Mouse (Mus musculus) mature B cell (primary cell): ENCODE measurements around the gene Dapk1.

Experiments used
- in situ Hi-C: fragments of 300-500 bp; cut with MboI; formaldehyde crosslinking; loops from 2 replicates; pipeline ENCODE4 v1.14.3; 2019

Gene Dapk1

DNA sequence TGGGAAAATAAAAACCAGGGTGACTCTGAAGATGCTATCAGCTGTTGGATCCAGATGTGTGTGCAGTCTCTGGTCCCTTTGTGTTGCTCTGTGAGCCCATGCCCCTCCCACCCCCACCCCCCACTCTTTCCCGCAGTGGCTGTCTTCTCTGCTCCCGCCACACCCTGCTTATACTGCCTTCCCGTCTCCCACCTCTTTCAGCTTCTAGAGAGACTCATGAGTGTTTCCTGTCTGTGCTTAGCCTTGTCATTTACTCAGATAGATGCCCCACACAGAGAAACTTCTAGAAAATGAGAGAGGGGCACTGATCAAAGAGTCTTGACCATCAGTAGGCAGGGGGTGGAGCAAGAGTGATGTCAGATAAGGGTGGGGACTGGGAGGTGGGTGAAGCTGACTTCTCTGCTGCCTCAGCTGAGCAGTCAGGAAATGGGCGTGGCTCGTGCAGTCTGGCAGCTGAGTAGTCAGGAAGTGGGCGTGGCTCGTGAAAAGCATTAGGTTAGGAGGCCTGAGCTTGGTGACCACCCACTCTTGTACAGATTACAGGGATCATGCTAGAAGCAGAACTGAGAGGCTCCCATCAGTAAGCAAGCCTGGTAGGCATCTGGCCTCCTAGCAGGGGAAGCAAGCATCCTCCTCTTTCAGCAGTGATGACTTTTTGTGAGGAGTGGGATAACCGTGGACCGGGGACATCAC, 136.0 kb downstream of the Dapk1 start:
- in situ Hi-C loops: loop anchor here (25.0 kb wide), 1 partner anchor 875 kb away; no protein-coding TSS in a partner anchor

DNA sequence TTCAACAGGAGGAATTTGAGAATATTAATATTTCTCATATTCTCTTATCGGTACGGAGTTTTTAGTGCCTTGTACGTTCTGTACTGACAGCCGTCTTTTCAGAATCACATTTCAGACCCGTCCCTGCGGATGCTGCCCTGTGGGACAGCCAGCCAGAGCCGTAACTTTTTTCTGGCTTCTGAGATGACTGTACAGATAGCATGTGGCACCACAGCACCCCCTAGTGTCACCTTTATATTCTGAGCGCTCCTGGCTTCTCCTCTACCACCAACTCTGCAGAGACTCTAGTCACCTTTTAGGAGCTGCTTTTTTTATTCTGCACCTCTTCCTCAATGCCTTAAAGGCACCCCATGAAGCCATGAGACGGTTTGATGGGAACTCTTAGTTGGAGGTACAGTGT, 136.7 kb downstream of the Dapk1 start:
- in situ Hi-C loops: loop anchor here (25.0 kb wide), 1 partner anchor 876 kb away; no protein-coding TSS in a partner anchor

GRCm38 (mm10) chr13:60740248-60740647, 138.5 kb downstream of the Dapk1 start:
- in situ Hi-C loops: loop anchor here (25.0 kb wide), 1 partner anchor 878 kb away; no protein-coding TSS in a partner anchor

DNA sequence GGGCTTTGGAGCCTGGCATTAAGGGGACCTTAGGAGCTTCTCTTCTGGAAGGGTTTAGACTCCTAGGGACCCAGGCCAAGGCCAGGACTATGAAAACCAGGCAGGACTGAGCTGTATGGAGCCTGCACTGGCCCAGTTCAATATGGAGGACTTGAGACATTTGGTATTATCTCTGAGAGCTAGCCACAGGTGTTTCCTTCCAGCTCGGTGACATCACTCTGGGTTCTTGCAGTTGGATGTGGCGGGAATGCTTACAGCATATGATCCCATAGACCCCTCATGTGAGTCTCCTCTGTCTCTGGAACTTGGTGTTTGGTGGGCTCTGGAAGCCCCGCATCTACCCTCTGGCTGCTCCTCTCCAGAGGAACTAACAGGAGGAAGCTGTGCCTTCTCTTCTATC, 140.9 kb downstream of the Dapk1 start:
- in situ Hi-C loops: loop anchor here (25.0 kb wide), 1 partner anchor 880 kb away; no protein-coding TSS in a partner anchor

GRCm38 (mm10) chr13:60743381-60744077, 141.8 kb downstream of the Dapk1 start:
- in situ Hi-C loops: loop anchor here (25.0 kb wide), 1 partner anchor 881 kb away; no protein-coding TSS in a partner anchor

GRCm38 (mm10) chr13:60744078-60744460, 142.3 kb downstream of the Dapk1 start:
- in situ Hi-C loops: loop anchor here (25.0 kb wide), 1 partner anchor 882 kb away; no protein-coding TSS in a partner anchor

DNA sequence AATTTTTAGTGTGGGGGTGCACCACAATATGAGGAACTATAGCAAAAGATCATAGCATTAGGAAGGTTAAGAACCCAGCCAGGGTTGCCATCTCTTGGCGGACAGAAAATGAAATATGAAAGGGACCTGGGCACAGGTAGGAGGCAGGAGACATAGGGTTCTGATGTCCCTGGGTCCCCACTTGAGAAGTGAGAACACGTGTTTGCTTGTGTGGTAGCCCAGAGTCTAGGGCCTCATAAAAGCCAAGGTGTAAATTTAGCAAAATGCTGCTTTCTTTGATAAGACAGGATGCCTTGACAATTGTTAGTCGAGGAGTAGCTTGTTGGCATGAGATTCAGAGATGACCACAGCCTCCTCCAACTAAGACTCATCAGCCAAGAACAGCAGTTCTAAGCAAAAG, 143.0 kb downstream of the Dapk1 start:
- in situ Hi-C loops: loop anchor here (25.0 kb wide), 1 partner anchor 882 kb away; no protein-coding TSS in a partner anchor

GRCm38 (mm10) chr13:60745358-60745757, 143.6 kb downstream of the Dapk1 start:
- in situ Hi-C loops: loop anchor here (25.0 kb wide), 1 partner anchor 883 kb away; no protein-coding TSS in a partner anchor

GRCm38 (mm10) chr13:60746271-60746670, 144.5 kb downstream of the Dapk1 start:
- in situ Hi-C loops: loop anchor here (25.0 kb wide), 1 partner anchor 884 kb away; no protein-coding TSS in a partner anchor

DNA sequence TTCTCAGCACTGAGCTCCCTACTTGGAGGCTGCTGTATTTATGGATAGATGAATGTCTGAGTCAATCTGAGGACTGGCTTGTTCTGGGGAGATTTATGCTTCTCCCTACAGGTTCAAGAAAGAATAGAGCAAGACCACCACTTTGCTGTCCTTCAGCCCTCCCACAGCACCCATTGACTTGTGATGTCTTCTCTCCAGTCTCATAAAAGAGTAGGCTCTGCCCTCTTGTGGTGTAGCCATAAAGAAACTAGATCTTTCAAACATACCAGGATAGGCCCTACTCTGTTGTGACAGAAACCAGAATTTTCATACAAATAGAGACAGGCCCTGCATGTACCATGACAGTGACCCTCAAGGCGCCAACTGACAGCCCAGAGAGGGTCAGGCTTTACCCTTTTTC, 145.5 kb downstream of the Dapk1 start:
- in situ Hi-C loops: loop anchor here (25.0 kb wide), 1 partner anchor 885 kb away; no protein-coding TSS in a partner anchor

DNA sequence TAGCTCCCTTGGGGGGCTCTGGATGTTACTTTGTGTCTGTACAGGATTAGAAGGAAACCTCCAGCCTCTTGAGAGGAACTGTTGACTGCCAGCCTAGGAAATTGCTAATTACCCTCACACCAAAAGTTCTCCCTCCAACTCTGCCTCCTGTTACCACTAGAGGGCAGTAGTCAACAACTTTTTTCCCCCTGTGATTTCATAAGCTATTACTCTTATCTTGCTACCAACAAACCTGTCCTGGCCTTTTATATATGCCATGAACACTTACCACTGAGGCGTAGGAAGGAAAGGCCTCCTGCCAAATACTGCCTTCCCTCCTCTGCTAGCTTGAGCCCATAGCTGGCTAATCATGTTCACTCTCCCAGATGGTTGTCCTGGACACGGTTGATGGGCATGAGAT, 146.8 kb downstream of the Dapk1 start:
- in situ Hi-C loops: loop anchor here (25.0 kb wide), 1 partner anchor 886 kb away; no protein-coding TSS in a partner anchor

DNA sequence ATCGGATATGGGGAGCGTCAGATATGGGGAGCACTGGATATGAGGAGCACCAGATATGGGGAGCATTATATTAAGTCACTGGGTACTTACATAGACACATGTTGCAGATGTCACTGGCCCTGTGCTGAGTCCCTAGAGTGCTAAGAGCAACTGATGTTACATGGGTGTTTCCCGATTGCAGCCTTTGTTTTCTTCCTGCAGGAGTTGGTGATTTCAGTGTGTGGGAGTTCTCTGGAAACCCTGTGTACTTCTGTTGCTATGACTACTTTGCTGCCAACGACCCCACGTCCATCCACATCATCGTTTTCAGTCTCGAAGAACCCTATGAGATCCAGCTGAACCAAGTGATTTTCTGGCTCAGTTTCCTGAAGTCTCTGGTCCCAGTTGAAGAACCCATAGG, 149.2 kb downstream of the Dapk1 start:
- in situ Hi-C loops: no loop called here

DNA sequence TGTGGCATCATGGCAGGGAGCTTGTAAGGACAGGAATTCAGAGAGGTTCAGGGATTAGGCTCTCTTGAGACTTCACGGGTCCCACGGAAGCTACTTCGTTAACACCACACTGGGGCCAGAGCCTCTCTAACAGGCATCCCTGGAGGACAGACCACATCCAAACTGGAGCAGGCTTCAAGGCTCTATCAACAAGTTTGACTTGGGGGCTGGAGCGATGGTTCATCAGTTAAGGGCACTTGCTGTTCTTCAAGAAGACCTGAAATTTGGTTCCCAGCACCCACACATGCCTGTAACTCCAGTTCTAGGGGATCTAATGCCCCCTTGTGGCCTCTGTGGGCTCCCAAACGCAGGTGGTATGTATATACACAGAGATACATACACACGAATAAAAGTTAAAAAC, 151.5 kb downstream of the Dapk1 start:
- in situ Hi-C loops: no loop called here

DNA sequence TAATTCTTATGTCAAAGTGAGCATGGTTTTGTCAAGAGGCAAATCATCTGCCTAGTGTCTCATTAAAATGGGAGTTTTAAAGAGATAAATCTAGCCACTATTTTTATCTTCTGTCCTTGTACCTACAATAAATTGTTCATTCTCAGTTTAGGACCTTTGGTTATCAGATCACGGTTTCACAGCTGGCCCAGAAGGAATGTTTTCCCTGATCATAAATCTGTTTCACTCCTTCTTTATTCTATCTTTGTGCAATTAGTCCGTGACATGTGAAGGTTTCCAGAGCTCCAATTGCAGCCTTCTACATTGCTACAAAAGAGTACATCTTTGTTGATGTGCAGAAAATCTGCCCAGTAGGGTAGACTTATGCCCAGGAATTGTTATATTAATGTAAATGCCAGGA, 153.5 kb downstream of the Dapk1 start:
- in situ Hi-C loops: no loop called here

DNA sequence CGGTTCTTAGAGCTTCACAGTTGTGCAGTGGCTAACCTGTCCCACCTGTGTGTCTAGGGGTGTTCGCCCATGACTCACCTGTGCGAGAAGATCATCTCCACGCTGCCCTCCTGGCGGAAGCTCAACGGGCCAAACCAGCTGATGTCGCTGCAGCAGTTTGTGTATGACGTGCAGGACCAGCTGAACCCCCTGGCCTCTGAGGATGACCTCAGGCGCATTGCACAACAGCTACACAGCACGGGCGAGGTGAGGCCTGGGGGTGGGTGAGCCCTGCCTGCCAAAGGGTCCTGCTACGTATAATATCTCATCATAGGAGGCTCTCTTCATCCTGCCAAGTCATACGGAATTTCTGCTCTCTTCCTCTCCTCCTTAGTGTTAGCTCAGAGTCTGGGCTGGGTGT, 155.5 kb downstream of the Dapk1 start:
- in situ Hi-C loops: no loop called here

DNA sequence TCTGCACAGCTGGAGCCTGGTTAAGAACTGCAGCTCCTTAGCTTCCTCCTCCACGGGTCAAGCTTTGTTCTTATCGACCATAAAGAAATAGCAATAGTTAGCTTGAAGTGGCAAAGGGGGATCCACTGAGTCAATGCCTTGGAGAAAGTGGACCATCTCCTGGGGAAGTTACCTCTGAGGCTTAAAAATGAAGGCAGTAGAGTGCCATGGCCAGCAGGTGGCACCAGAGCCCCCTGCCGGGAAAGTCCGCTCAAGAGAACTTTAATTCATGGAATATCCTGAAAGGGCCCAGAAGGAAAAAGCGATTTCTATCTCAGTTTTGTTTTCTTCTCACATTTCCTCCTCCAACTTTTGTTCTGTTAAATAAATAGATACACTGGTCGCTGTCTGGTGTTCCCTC, 157.4 kb downstream of the Dapk1 start:
- in situ Hi-C loops: no loop called here

DNA sequence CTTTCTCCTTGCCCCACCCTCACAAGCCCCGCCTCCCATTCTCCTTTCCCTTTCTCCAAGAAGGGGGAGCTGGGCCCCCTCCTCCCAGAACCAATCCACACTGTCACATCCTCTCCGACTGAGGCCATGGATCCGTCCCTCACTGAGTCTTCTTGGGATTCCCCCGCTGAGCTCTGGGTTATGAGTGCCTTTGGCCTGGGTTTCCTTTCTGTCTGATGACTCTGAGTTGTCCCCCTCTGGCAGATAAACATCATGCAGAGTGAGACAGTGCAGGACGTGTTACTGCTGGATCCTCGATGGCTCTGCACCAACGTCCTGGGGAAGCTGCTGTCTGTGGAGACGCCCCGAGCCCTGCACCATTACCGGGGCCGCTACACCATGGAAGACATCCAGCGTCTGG, 158.6 kb downstream of the Dapk1 start:
- in situ Hi-C loops: no loop called here

DNA sequence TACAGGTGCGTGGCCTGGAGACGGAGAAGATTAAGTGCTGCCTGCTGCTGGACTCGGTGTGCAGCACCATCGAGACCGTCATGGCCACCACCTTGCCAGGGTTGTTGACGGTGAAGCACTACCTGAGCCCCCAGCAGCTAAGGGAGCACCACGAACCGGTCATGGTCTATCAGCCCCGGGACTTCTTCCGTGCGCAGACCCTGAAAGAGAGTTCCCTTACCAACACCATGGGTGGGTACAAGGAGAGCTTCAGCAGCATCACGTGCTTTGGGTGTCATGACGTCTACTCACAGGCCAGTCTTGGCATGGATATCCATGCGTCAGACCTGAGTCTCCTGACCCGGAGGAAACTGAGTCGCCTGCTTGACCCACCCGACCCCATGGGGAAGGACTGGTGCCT, 159.4 kb downstream of the Dapk1 start:
- in situ Hi-C loops: no loop called here

DNA sequence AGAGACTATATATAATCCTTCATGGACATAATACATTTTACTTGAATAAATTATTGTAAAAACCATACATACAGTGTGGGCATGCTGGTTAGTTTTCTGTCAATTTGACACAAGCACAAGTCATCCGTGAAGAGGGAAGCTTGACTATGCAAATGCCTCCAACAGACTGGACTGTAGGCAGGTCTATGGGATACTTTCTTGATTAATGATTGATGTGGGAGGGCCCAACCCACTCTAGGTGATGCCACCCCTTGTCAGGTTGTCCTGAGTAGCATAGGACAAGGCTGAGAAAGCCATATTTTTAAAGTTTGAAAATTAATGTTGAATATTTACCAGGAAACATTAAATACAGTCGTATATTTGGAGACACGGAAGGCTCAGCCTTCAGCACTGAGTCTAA, 178.8 kb downstream of the Dapk1 start:
- in situ Hi-C loops: no loop called here

DNA sequence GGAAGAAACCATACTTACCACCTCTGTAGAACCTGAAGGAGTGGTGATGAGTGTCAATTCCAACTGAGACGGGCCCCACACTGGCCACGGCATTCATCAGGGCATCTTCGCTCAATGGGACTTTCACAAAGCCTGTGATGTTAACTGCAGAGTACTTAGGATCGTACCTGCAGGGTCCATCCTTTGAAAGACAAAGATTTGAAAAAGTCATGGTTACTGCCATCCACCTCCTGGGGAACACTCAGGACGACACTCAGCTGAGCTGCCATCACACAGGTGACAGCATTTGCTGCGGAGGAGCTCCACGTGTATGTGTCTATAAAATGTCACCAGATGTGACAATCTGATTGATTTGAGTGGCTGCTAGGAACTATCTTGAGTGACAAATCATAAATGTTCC, 181.6 kb downstream of the Dapk1 start:
- in situ Hi-C loops: no loop called here

- in situ Hi-C loops: no loop called here
Observed at GRCm38 (mm10) chr13:60786264-60786663, 184.5 kb downstream of the Dapk1 start, which contains the start of gene BC051665. Gene BC051665 (minus strand): TSS chr13:60786364.

DNA sequence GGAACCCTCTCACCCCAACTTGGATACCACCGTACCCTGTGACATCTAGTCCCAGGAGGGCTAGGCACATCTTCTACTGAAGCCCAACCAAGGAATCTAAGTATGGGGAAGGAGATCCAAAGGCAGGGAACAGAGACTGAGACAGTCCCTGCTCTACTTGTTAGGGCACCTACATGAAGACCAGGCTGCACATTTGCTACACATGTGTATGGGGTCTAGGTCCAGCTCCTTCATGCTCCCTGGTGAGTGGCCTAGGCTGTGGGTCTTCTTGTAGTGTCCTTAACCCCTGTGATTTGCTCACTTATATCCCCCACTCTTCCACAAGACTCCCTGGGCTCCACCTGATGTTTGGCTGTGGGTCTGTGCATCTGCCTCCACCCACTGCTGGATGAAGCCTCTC, 187.7 kb downstream of the Dapk1 start:
- in situ Hi-C loops: no loop called here

DNA sequence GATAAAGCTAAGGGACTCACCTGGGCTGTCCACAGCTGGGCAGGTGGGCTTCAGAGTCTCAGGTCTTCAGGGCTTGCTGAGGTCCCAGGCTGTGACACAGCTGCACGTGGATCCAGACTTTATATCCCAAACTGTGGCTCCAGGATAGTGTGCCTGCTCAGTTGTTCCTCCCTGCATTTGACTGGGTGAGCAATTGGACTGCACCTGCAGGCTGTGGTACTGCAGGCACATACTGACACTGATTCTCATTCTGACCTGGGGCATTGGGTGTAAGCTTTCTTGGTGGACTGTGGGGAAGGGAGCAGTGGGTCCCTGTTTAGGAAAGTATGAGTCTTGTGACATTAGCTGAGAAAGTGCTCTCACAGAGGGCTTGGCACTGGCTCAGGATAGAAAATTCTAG, 201.0 kb downstream of the Dapk1 start, which contains the start of gene Ctsll3:
Gene Ctsll3 (minus strand): TSS at position 101 of the 400 bp plus-strand sequence.
- in situ Hi-C loops: no loop called here
